Mouse (Mus musculus): Measurements from ENCODE around the gene Cemip. TPM values are rescaled to one million over a fixed set of nuclear protein-coding genes. Genes with fewer than 3 reads are reported as not detected.

Gene Cemip
- polyA plus RNA-seq, 1 experiment from 2014 or later: 0.28 TPM

DNA sequence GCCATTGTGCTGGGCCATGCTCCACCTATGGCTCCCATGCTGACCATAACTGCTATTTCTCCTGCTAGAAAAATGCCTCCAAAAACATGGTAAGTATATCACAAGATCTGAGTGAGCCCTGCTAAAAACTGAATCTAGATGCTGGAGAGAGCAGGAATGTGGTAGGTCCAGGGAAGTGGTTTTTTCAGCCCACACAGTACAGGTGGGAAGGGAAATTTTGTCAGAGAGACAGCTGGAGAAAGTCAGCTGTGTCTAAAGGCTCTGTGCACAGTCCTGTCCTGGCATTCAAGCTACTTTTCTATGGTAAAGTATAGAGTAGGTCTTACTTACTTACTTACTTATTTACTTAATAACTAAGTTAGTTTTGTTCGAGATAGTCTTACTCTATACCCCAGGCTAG, 71.3 kb downstream of the Cemip start:
- H3K4me2 ChIP-seq (ENCODE audit: low read length): no peak overlapping the region
- no peaks in the 10 kb centered on the region for H3K9me3 ChIP-seq (ENCODE audit: control insufficient read depth, low read length)
- DNase-seq: no peak
- H3K27ac ChIP-seq (replicated peaks; ENCODE audit: low read depth, low read length): no peak overlapping the region
- H3K9ac ChIP-seq (replicated peaks; ENCODE audit: low read length): no peak overlapping the region
- WGBS: 83% methylated on average over 1 of the region's 1 CpGs
- ATAC-seq (ENCODE audit: low FRiP score, low TSS enrichment): no peak
- H3K4me1 ChIP-seq (ENCODE audit: control insufficient read depth, insufficient read depth, low read length): no peaks in the 10 kb centered on the region
- no peaks in the 10 kb centered on the region for H3K36me3 ChIP-seq (ENCODE audit: control insufficient read depth, insufficient read depth, low read length)
- H3K4me3 ChIP-seq (replicated peaks; ENCODE audit: low read depth, low read length): no peak overlapping the region
- no peaks in the 10 kb centered on the region for H3K27me3 ChIP-seq (ENCODE audit: control insufficient read depth, insufficient read depth, low read length)

DNA sequence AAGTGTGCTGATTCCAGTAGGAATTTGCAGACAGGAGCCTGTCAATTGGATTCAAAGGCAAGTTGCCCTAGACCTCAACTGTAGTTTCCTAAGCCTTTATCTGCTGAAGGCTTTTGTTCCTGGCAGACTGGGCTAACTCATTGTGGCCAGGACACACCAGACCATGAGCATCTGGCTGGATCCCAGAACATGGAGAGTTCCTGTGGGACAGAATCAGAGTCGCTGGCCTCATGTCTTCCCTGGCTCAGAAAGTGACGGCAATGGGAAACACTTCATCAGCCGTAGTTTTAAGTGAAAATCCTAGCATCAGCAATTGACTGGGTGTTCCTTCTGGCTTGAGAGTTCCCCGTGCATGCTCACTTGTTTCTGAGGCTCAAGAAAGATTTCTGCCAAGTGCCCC, 72.6 kb downstream of the Cemip start:
- H3K9ac ChIP-seq (replicated peaks; ENCODE audit: low read length): no peak overlapping the region

DNA sequence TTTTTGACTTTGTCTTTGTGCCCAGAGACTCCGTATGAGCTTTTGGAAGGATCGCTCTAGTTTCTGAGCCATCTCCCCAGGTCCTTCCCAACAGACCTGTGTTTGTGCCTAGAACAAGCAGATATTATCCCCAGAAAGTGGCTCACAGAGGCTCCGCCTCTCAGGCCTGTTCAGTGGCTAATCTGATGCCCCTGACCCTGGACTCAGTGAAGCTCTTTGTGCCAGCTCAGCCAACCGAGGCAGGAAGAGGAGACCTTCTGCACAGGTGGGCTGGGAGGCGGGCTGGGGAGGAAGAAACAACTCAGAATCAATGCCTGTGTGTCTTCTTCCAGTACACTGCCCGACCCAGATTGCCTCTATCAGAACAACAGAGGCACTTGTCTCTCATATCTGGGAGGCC, 81.9 kb downstream of the Cemip start:
- Histone ChIP-seq H3K27ac (replicated peaks; ENCODE audit: low read depth, low read length) (no peak overlapping the region), H3K27me3 (ENCODE audit: control insufficient read depth, insufficient read depth, low read length) (no peaks in the 10 kb centered on the region), H3K4me3 (replicated peaks; ENCODE audit: low read depth, low read length) (no peak overlapping the region), H3K4me1 (ENCODE audit: control insufficient read depth, insufficient read depth, low read length) (no peaks in the 10 kb centered on the region), H3K9me3 (ENCODE audit: control insufficient read depth, low read length) (no peaks in the 10 kb centered on the region), H3K4me2 (ENCODE audit: low read length) (no peak overlapping the region), H3K36me3 (ENCODE audit: control insufficient read depth, insufficient read depth, low read length) (no peaks in the 10 kb centered on the region), H3K9ac (replicated peaks; ENCODE audit: low read length) (no peak overlapping the region)
- ATAC-seq (ENCODE audit: low FRiP score, low TSS enrichment) (no peak), DNase-seq (no peak)
- 56% methylated on average over 6 of the region's 6 CpGs for WGBS

More for the DNA sequence above, 72.6 kb downstream of the Cemip start:
- H3K27me3 ChIP-seq (ENCODE audit: control insufficient read depth, insufficient read depth, low read length): no peaks in the 10 kb centered on the region
- H3K4me3 ChIP-seq (replicated peaks; ENCODE audit: low read depth, low read length): no peak overlapping the region
- H3K9me3 ChIP-seq (ENCODE audit: control insufficient read depth, low read length): no peaks in the 10 kb centered on the region
- no peaks in the 10 kb centered on the region for H3K4me1 ChIP-seq (ENCODE audit: control insufficient read depth, insufficient read depth, low read length)
- 82% methylated on average over 4 of the region's 4 CpGs for WGBS
- no peaks in the 10 kb centered on the region for H3K36me3 ChIP-seq (ENCODE audit: control insufficient read depth, insufficient read depth, low read length)
- no peak overlapping the region for H3K4me2 ChIP-seq (ENCODE audit: low read length)
- no peak for DNase-seq
- no peak overlapping the region for H3K27ac ChIP-seq (replicated peaks; ENCODE audit: low read depth, low read length)
- no peak for ATAC-seq (ENCODE audit: low FRiP score, low TSS enrichment)

DNA sequence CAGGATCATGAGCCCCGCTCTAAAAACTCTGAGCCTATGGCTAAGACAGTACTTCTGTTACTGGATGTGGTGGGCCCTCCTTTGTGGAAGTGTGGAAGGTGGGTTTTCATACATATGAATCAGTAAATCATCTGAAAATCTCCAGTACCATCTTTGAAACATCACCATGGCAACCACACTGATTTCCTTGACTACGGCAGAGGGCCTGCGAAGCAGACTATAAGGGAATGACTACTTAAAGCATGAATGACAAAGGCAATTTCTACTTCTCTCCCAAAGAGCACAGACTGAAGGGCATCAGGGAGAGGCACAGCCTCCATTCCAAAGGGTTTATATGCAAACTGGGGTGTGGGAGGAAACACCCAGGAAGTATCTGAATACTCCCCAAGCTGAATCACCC, 84.8 kb downstream of the Cemip start:
- Histone ChIP-seq H3K27ac (replicated peaks; ENCODE audit: low read depth, low read length) (peak overlapping the region; percentile 39; the same call in 1 of the 2 replicates), H3K9me3 (ENCODE audit: control insufficient read depth, low read length) (no peaks in the 10 kb centered on the region), H3K4me3 (replicated peaks; ENCODE audit: low read depth, low read length) (no peak overlapping the region), H3K4me2 (ENCODE audit: low read length) (no peak overlapping the region), H3K27me3 (ENCODE audit: control insufficient read depth, insufficient read depth, low read length) (no peaks in the 10 kb centered on the region), H3K36me3 (ENCODE audit: control insufficient read depth, insufficient read depth, low read length) (no peaks in the 10 kb centered on the region), H3K4me1 (ENCODE audit: control insufficient read depth, insufficient read depth, low read length) (no peaks in the 10 kb centered on the region), H3K9ac (replicated peaks; ENCODE audit: low read length) (no peak overlapping the region)
- 49% methylated on average over 3 of the region's 3 CpGs for WGBS
- DNase-seq (peak; percentile 72), ATAC-seq (ENCODE audit: low FRiP score, low TSS enrichment) (peak; percentile 40; the same call in 1 of the 2 replicates)

DNA sequence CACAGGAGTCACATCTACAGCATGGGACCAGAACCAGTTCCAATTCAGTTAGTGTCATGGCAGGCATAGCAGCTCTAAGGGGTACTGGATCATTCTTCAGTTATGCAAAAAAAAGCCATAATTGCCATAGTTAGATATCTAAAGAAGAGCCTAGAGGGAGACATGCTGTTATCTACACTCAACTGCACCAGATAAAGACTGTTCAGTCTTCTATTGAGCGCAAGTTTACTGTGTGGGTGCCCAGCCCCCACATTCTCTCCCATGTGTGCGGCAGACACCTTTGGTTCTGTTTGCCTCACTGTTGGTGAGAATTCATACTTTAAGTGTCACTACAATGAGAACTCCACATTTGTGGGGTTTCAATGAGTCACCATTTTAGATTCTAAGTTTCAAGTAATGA, 85.6 kb downstream of the Cemip start:
- Histone ChIP-seq H3K27me3 (ENCODE audit: control insufficient read depth, insufficient read depth, low read length) (no peaks in the 10 kb centered on the region), H3K36me3 (ENCODE audit: control insufficient read depth, insufficient read depth, low read length) (no peaks in the 10 kb centered on the region), H3K4me3 (replicated peaks; ENCODE audit: low read depth, low read length) (no peak overlapping the region), H3K9ac (replicated peaks; ENCODE audit: low read length) (no peak overlapping the region), H3K9me3 (ENCODE audit: control insufficient read depth, low read length) (no peaks in the 10 kb centered on the region), H3K27ac (replicated peaks; ENCODE audit: low read depth, low read length) (no peak overlapping the region), H3K4me2 (ENCODE audit: low read length) (no peak overlapping the region), H3K4me1 (ENCODE audit: control insufficient read depth, insufficient read depth, low read length) (no peaks in the 10 kb centered on the region)
- no peak for DNase-seq
- WGBS: 98% methylated on average over 2 of the region's 2 CpGs
- no peak for ATAC-seq (ENCODE audit: low FRiP score, low TSS enrichment)

DNA sequence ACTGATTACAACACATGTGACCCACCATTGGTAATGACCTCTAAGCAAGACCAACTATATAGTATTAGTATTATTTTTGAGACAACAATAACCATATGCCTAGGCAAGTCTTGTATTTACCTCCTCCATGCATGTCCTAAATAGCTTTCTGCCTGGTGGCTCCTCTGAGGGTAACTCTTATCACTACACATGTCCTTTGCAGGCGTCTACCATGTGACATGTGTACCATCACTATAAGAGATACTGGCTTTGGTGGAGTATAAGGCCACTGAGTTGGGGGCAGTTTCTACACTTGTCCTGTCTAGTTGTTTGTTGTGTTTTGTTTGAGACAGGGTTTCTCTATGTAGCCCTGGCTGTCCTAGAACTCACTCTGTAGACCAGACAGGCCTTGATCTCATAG, 86.7 kb downstream of the Cemip start:
- H3K9ac ChIP-seq (replicated peaks; ENCODE audit: low read length): no peak overlapping the region
- no peak overlapping the region for H3K4me3 ChIP-seq (replicated peaks; ENCODE audit: low read depth, low read length)
- no peak overlapping the region for H3K27ac ChIP-seq (replicated peaks; ENCODE audit: low read depth, low read length)
- WGBS: 92% methylated on average over 1 of the region's 1 CpGs
- no peaks in the 10 kb centered on the region for H3K4me1 ChIP-seq (ENCODE audit: control insufficient read depth, insufficient read depth, low read length)
- H3K9me3 ChIP-seq (ENCODE audit: control insufficient read depth, low read length): no peaks in the 10 kb centered on the region
- no peaks in the 10 kb centered on the region for H3K27me3 ChIP-seq (ENCODE audit: control insufficient read depth, insufficient read depth, low read length)
- no peaks in the 10 kb centered on the region for H3K36me3 ChIP-seq (ENCODE audit: control insufficient read depth, insufficient read depth, low read length)
- no peak for DNase-seq
- no peak overlapping the region for H3K4me2 ChIP-seq (ENCODE audit: low read length)
- ATAC-seq (ENCODE audit: low FRiP score, low TSS enrichment): no peak

DNA sequence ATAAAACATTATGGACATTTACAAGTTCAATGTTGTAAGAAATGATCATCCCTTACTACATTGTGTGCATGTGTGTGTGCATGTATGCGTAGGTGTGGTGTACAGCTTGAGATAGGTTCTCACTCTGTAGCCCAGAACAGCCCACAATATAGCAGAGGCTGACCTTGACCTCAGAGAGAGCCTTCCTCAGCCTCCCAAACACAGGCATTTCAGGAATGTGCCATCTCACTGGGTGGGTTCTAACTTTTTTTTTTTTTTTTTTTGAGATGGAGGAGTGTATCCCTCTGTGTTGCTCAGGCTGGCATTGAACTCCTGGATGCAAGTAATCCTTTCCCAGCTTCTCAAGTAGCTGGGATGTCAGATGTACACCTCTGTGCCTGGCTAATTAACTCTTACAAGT, 92.0 kb downstream of the Cemip start:
- WGBS: 95% methylated on average over 1 of the region's 1 CpGs
- no peak overlapping the region for H3K4me2 ChIP-seq (ENCODE audit: low read length)
- no peak for ATAC-seq (ENCODE audit: low FRiP score, low TSS enrichment)

DNA sequence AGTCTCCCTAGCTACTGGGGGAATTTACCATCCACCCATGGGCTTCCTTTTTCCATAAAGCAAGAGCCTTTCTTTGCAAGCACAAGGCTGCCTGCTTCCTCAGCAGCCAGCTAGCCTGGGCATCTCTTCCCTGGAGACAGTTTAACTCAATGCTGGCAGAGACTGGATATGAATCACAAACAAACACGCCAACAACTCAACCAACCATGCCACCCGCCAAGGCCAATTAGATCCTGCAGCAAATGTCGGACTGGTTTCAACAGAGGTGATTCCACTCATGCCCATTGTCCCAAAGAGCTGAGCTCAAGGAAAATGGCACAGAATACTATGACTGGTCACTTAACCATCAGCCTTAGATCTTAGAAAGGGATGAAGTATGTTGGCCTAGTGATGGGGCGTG, 97.0 kb downstream of the Cemip start:
- 92% methylated on average over 4 of the region's 4 CpGs for WGBS
- no peaks in the 10 kb centered on the region for H3K4me1 ChIP-seq (ENCODE audit: control insufficient read depth, insufficient read depth, low read length)
- H3K36me3 ChIP-seq (ENCODE audit: control insufficient read depth, insufficient read depth, low read length): no peaks in the 10 kb centered on the region
- no peak for DNase-seq
- ATAC-seq (ENCODE audit: low FRiP score, low TSS enrichment): no peak
- H3K9me3 ChIP-seq (ENCODE audit: control insufficient read depth, low read length): no peaks in the 10 kb centered on the region
- no peaks in the 10 kb centered on the region for H3K27me3 ChIP-seq (ENCODE audit: control insufficient read depth, insufficient read depth, low read length)
- no peak overlapping the region for H3K27ac ChIP-seq (replicated peaks; ENCODE audit: low read depth, low read length)
- no peak overlapping the region for H3K4me2 ChIP-seq (ENCODE audit: low read length)
- no peak overlapping the region for H3K9ac ChIP-seq (replicated peaks; ENCODE audit: low read length)
- no peak overlapping the region for H3K4me3 ChIP-seq (replicated peaks; ENCODE audit: low read depth, low read length)

More for the DNA sequence above, 92.0 kb downstream of the Cemip start:
- Histone ChIP-seq H3K4me3 (replicated peaks; ENCODE audit: low read depth, low read length) (no peak overlapping the region), H3K4me1 (ENCODE audit: control insufficient read depth, insufficient read depth, low read length) (no peaks in the 10 kb centered on the region), H3K27ac (replicated peaks; ENCODE audit: low read depth, low read length) (no peak overlapping the region), H3K27me3 (ENCODE audit: control insufficient read depth, insufficient read depth, low read length) (no peaks in the 10 kb centered on the region), H3K36me3 (ENCODE audit: control insufficient read depth, insufficient read depth, low read length) (no peaks in the 10 kb centered on the region), H3K9ac (replicated peaks; ENCODE audit: low read length) (no peak overlapping the region), H3K9me3 (ENCODE audit: control insufficient read depth, low read length) (no peaks in the 10 kb centered on the region)
- no peak for DNase-seq

DNA sequence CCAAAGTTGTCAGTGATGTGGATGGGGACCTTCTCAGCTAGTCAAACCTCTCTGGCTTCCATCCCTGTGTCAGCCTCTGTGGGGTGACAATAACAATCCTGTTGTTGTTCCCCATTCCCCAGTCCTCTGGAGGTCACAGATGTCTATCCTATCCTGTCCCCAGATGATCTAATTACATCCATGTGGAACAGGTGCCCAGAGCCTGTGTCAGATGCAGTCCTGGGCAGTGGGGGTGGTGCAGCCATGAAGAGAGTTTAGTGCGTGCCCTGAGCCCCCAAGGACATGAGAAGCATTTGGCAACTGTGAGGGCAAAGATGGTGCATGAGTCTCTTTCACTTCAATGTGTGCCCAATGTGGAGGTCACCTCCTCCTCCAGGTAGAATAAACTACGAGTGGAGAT, 100.6 kb downstream of the Cemip start:
- H3K4me1 ChIP-seq (ENCODE audit: control insufficient read depth, insufficient read depth, low read length): no peaks in the 10 kb centered on the region
- H3K36me3 ChIP-seq (ENCODE audit: control insufficient read depth, insufficient read depth, low read length): no peaks in the 10 kb centered on the region
- no peak overlapping the region for H3K4me2 ChIP-seq (ENCODE audit: low read length)
- H3K4me3 ChIP-seq (replicated peaks; ENCODE audit: low read depth, low read length): no peak overlapping the region
- no peaks in the 10 kb centered on the region for H3K27me3 ChIP-seq (ENCODE audit: control insufficient read depth, insufficient read depth, low read length)
- ATAC-seq (ENCODE audit: low FRiP score, low TSS enrichment): no peak
- WGBS: 80% methylated on average over 2 of the region's 2 CpGs
- no peak overlapping the region for H3K27ac ChIP-seq (replicated peaks; ENCODE audit: low read depth, low read length)
- no peak overlapping the region for H3K9ac ChIP-seq (replicated peaks; ENCODE audit: low read length)
- no peak for DNase-seq
- no peaks in the 10 kb centered on the region for H3K9me3 ChIP-seq (ENCODE audit: control insufficient read depth, low read length)
